Mouse (Mus musculus): ENCODE data around the gene Tmem98.

The Tmem98 gene

GRCm38 (mm10) chr11:80809993-80810821, at the start of gene Tmem98:
Tmem98 (plus strand) TSS chr11:80810175.
- no peak for DNase-seq (ENCODE audit: low spot score)

DNA sequence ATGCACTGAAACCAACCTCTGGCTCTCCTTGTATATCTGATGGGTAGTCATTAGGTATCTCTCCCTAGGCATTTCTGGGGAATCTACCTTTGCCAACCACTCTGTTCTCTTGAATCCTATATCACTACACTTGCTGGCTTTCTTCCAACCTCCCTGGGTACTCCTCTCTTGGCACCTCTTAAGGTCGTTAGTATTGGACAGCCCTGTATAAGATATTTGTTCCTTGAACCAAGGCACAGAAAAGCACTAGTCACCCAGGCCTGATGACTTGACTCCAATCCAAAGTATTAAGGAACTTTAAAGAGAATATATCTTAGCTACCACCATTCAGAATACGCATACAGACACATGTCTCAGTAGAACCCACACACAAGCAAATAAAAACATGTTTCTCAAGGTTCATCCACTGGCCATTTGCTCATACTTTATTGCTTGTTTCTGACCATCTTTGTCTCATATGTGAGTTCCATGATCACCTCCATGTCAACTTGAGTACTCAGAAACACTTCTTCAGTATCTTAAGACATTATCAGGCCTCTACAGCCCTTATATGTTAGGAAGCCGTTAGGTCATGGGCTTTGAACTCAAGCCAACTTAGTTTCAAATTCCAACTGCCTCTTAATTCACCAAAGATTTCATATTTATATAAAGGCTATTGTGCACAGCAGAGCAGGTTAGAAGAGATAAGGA, 48.5 kb upstream of the Tmem98 start:
- DNase-seq (ENCODE audit: low spot score), result no peak

GRCm38 (mm10) chr11:80762066-80762465, 47.9 kb upstream of the Tmem98 start:
- DNase-seq (ENCODE audit: low spot score), result no peak

GRCm38 (mm10) chr11:80766068-80766467, 43.9 kb upstream of the Tmem98 start:
- no peak for DNase-seq (ENCODE audit: low spot score)

DNA sequence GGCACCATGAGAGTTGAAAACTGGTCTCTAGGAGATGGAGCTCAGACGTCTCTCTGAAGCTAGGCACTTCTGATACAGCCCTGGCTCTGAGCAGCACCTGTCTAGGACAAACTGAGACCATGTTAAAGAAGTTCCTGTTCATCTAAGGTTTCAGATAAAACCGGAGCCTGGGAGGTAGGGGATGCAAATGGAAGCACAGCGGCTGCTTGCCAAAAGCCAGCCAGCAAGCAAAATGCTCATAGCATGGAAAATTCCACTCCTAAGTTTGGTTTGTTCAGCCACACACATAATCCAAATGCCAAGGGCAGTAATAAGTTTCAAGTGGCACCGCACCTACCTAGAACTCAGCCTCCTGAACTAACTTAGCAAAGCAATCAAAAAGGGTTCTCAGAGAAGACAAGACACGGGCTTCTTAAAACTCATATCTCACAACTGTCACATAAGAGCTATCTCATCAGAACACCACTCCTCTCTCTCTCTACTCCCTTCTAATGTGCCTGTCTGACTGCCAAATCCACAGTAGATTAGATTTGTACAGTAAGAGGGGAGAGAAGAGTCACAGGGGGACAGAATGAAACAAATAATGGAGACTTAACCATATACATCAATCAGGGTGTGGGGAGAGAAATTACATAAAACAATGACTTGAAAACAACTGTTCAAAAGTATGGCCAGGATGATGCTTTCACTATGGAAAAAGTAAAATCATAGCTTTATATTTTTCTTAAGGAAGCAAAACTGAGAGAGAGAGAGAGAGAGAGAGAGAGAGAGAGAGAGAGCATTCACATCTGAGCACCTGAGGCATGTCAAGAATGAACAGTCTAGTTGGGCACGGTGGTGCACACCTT, 43.3 kb upstream of the Tmem98 start:
- no peak for DNase-seq (ENCODE audit: low spot score)

GRCm38 (mm10) chr11:80767320-80767617, 42.7 kb upstream of the Tmem98 start:
- no peak for DNase-seq (ENCODE audit: low spot score)

DNA sequence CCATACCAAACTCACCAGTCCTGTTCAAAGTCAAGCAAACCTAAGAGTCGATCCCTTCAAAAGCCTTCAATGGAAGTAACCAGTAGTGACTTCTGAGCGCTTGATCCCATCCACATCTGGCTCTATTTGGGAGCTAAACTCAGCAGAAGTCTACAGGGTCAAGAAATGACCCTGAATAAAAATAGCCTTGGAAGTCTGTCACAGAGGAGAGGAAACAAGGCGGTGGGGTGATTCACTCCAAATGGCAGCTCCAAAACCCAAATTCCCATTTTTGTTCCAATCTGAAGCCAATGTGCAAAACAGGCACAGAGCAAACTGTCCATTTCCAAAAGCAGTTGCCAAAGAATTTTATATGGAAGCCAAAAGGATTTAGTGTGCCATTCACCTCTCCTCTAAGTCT, 38.8 kb upstream of the Tmem98 start:
- peak; percentile 15 for DNase-seq (ENCODE audit: low spot score)

DNA sequence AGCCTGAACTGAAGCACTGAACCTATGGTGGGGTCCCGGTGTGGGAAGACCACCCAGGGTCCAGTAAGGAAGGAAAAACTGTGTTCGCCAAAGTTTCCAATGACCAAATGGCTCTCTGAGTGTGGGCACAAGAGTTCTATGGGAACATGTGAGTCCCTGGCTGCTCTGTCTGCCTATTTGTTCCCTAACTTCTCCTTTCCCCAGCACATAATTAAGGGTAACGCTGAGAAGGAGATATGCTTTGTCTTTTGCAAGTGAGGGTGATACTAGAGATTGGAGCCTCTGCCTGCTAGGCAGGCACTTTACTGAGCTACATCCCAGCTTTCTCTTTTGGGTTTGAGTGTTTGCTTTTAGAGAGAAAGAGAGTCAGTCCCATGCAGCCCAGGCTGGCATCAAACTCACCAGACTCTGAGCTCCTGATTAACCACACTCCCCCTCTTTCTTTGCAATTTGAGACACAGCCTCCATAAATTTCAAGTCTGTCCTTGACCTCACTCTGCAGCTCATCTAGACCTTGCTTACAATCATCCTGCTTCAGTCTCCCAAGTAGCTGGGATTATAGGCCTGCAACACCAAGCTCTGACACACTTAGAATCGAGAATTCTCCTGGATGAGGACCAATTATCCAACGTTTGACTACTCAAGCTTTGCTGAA, 38.3 kb upstream of the Tmem98 start:
- no peak for DNase-seq (ENCODE audit: low spot score)

- no peak for DNase-seq (ENCODE audit: low spot score)
These were observed 37.3 kb upstream of the Tmem98 start for GRCm38 (mm10) chr11:80772595-80773210.

DNA sequence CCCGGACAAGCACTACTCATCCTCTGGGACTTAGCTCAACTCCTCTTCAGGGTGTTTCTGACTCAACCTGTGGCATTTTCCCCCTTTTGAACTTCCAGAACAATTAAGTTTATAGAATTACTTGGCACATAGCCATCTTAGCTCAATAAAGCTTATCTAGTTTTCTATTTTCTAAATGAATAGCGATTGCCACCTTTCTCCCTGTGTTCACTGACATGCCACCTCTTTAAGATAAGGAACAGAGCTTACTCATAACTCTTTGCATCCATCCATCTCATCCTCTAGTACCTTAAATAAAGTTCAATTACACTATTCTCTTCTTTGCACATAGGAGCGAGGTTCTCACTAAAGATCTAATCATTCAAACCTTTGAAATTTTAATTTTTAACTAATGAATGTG, 34.4 kb upstream of the Tmem98 start:
- no peak for DNase-seq (ENCODE audit: low spot score)

- no peak for DNase-seq (ENCODE audit: low spot score)
These were observed 32.3 kb upstream of the Tmem98 start for GRCm38 (mm10) chr11:80777708-80778107.

GRCm38 (mm10) chr11:80778157-80778556, 31.8 kb upstream of the Tmem98 start:
- no peak for DNase-seq (ENCODE audit: low spot score)

DNA sequence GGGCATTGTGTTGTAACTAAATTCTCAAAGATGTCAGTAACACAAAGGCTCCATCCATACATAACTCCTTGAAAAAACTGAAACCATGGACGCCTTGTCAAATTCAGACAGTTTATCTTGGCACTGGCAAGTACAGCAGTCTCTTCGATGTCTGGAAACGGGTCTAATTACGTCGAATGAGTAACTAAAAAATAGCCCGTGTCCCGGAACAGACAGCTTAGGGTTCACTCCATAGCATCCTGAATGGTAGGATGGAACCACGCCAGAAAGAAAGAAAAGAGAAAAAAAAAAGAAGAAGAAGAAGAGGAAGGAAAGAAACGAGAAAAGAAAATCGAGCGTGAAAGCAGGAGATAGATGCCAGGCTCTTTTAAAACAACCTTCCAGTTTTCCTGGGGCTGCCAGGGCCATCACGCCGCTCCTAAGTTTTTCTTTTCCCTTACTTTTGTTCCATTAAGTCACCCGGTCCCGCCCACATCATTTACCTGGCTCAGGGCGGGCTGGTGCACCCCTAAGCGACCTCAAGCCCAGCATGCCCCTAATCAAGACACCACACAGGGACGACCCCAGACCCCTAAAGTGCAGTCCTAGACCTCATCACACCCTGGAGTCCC, 31.0 kb upstream of the Tmem98 start:
- peak; percentile 17 for DNase-seq (ENCODE audit: low spot score)

GRCm38 (mm10) chr11:80779527-80780344, 30.2 kb upstream of the Tmem98 start, which contains the start of gene Myo1d:
Myo1d (minus strand) TSS chr11:80780025.
- peak; percentile 85 for DNase-seq (ENCODE audit: low spot score)

DNA sequence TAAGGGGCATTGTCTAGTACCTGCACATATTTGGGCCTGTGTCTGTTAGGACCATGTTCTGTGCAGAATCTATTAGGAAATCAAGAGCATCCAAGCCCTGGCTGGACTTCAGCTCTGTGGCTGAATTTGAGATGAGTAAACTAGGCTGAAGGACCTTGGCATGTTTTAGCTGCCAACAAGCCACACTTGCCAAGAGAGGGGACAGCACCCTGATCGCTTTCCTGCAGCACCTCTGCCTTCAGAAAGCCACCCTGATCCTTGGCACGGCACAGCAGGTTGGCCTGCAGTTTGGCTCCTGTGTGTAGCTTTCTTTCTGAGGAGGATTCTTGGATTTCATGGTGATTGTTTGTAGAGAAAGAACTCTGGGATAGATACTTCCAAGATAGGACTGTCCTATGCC, 28.4 kb upstream of the Tmem98 start:
- DNase-seq (ENCODE audit: low spot score), result peak; percentile 62

DNA sequence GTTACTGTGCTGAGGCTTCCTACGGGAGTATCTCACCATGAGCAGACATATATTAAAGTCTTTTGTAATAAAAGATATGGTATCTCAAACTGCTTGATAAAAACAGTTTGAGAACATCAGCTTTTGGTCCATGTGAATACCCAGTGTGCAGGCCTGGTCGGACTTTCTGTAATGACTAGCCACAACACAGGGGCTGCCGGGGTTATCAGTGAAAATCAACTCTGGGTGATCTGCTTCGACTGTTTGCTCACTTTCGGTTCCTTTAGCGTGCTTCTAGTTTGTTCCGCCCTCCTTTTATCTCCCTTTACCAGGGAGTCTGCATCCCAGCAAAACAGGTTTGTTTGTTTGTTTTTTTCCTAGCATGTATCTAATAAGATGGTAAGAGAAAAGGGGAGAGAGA, 26.5 kb upstream of the Tmem98 start:
- DNase-seq (ENCODE audit: low spot score), result no peak

DNA sequence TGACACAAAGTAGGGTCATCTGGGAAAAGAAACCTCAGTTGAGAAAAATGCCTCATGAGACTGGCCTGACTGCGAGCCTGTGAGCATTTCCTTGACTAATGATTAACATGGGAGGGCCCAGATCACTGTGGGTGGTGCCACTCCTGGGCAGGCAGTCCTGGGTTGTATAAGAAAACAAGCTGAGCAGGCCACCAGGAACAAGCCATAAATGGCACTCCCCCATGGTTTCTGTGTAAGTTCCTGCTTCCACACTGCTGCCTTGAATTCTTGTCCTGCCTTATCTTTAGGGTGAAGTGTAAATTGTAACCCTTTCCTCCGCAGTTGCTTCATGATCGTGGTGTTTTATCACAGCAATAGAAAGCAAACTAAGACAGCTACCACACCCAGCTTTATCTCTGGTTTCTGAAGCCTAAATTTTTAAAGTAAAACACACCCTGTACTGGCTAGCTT, 25.7 kb upstream of the Tmem98 start:
- peak; percentile 26 for DNase-seq (ENCODE audit: low spot score)

- DNase-seq (ENCODE audit: low spot score), result no peak
These were observed 24.3 kb upstream of the Tmem98 start for GRCm38 (mm10) chr11:80785672-80786071.

DNA sequence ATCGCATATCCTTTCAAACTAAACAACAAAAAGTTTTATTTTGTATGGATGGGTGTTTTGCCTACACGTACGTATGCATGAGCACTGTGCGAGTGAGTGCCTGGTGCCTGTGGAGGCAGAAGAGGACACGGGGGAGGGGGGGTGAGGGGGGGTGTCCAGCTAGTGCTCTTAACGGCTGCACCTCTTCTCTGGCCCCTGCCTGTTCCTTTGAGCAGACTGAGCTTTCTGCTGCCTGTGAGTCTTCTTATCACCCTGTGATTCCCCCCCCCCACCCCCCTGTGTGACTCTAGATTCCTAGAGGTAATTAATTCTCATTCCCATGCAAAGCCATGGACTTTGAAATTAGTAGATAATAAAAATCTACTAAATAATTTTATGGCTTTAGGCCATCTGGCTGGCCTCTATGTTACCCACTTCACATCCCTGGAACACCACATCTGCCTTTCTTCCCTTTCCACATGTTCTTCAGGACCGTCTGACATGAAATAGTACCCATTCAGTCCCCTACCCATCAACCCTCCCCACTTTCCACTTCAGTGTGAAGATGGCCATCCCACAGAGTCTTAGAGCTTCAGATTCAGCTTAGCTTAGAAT, 20.2 kb upstream of the Tmem98 start:
- no peak for DNase-seq (ENCODE audit: low spot score)

GRCm38 (mm10) chr11:80790413-80790812, 19.6 kb upstream of the Tmem98 start:
- no peak for DNase-seq (ENCODE audit: low spot score)

Data from adipocyte (in vitro differentiated cells).